Mouse (Mus musculus) fibroblast of lung, adult 2 months (primary cell): Measurements from ENCODE around the gene Bloc1s1.
A peak's percentile ranks its signal among the peaks of the same experiment; 100 is the strongest.

Source experiments
- DNase-seq: peaks from one replicate; pipeline ENCODE4 v3.0.0-alpha.2; 2011; ENCODE audit warnings: low read depth

Gene Bloc1s1

DNA sequence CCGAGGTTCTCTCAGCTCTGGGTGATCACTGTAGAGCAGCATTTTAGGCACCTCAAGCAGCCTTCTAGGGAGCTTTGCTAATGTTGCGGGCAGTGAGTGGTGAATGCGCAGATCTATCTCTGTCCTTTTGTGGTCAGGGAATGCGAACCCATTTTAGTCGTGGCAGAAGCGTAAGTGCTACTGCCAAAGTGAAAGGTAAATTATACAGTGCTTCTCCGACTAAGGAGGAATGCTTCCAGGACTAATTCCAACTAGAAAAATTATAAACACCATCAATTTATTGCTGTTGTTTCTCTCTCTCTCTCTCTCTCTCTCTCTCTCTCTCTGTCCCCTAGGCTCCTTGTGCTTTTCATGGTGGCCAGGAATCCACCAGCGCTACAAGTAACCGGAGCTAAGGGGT is at the start of gene Bloc1s1:
Gene Bloc1s1 (minus strand): TSS at position 101 of the 400 bp plus-strand sequence.
- no peak for DNase-seq

DNA sequence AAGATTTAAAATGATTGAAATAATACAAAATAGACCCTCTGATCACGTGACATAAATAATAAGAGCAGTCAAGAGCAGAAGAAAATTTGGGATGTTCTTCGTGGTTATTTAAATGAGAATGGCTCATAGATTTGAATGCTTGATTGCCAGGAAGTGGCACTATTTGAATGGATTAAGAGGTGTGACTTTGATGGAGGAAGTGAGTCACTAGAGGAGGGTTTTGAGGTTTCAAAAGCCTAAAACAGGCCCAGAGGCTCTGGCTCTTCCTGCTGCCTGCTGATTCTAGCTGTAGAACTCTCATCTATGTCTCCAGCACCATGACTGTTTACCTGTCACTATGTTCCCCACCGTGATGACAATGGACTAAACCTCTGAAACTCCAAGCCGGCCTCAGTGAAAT is 49.0 kb upstream of the Bloc1s1 start:
- DNase-seq, result no peak

DNA sequence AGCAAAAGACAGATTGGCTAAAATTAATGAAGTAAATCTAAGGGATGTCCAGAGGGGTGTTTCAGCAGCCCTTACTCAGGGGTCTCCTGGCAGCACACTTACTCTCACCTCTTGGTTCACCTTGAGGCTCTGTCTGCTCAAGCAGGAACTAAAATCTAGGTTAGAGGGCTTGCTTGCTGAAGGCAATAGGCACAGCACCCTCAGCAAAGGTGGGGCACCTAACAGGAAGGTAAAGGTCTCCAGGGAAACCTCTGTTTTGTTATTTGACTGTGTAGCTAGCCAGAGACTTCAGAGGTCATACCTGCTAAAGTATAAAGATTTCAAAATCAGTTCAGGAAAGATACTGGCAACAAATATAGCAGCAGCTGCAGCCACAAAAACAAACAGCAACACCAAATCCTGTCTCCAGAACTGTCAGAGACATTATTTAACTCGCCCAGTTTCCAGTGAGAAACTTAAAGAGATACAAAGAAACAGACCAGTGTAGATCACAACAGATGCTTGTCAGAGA is 47.0 kb upstream of the Bloc1s1 start:
- DNase-seq, result no peak

DNA sequence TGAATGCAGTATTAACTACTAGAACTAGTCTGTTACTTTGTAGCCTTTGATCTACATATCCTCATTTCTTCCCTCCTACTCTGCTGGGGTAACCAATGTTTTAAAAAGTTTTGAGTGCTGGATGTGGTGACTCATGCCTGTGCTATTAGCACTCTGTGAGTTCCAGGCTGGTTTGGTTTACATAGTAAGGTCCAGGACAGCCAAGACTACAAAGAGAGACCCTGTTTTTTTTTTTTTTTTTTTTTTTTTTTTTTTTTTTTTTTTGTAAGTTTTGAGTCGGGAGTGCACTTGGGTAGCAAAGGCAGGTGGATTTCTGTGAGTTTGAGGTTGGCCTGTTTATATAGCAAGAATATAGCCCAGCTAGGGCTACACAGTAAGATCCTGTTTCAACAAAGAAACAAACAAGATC is 44.5 kb upstream of the Bloc1s1 start:
- peak; percentile 59 for DNase-seq

DNA sequence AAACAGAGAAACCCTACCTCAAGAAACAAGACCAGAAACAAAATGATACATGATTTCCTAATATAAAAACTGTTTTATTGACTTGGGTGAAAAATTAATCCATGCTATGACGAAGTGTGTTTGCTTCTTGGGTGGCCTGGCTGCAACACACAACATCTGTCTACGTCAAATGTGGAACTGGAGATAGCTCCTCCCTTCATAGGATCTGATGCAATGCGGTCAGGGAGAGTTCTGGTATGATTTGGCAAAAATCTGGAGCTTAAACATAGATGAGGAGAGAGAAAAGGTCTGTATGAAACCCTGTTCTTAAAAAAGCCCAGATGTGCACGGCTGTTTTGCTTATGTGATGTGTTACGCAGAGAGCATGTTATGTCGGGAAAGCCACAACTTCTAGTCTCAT is 42.0 kb upstream of the Bloc1s1 start:
- DNase-seq, result no peak

DNA sequence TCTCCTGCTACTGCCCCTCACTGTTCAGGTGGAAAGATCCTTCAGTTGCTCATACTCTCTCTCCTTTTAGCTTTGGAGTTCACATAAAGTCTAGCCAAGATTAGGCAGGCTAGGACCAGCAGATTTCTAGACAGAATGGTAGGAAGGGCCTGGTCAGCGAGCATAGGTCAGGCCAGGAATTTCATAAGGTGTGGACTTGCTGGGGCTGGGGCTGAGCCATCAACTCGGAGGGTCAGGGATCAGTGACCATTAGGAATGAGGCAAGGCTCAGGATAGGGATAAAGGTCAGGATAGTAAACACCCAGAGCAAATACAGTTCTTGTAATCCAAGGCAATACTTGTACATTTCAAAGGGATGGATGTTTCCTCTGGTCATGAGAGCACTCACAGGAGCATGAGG is 41.1 kb upstream of the Bloc1s1 start:
- DNase-seq, result no peak

DNA sequence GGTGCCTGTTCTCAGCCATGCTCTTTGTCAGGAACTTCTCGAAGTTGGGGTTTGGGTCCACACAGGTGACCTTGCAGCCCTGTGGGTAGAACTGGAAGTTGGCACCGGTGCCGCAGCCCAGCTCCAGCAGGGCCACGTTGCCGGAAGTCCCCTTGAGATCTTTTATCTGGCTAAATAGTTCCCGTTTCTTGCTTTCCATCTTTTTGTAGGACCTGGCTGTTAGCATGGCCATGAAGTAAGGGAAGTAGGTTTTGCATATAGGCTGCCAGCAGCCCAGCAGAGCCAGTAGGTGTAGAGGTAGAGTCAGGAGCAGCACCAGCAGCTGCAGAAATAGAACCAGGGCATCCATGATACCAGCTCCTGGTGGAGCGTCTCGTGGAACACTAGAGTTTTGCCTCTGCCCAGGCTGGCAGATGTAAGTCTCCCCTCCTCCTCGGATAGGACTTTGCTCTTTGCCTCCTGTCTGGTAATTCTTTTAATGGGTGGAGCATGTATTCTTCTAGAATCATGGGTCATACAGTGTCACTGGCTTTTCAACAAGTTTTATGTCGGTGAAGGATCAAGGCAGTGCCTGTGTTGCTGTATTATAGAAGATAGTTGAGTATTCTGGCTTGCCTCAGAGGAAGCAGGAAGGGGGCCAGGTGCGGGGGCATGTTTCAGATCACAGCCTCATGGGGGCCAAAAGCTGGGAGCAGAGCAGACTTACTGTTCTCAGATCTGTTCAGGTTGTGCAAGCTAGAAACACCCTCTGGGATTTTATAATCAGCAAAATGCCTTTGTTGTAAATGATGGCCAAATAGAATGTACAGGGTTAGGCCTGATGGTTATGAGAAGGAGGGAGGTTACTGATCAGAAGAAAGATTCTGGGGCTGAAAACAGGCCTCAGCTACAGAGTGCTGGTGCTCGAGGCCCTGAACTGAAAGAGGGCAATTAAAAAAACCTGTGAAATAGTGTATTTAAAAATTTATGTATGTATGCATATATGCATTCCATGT is 37.1 kb upstream of the Bloc1s1 start, which contains the start of gene Mettl7b:
Gene Mettl7b (minus strand): TSS at position 399 of the 995 bp plus-strand sequence.
- DNase-seq, result no peak

DNA sequence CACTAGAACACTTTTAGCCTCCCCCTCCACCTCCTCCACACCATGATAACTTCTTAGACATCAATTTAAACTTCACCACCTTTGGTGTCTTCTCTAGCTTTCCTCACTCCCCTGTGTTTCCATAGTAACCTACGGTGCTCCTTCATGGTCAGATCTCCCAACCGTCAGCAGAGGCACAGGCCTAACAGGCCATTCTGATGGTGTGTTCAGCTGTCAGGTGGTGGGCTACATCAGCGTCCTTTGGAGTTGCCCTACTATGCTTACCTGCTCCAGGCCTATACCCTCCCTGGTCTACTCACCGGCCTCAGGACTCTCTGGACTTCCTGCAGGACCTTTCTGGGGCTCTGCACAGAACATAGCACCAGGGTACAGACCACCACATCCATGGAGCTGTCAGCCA is 36.3 kb upstream of the Bloc1s1 start:
- no peak for DNase-seq

DNA sequence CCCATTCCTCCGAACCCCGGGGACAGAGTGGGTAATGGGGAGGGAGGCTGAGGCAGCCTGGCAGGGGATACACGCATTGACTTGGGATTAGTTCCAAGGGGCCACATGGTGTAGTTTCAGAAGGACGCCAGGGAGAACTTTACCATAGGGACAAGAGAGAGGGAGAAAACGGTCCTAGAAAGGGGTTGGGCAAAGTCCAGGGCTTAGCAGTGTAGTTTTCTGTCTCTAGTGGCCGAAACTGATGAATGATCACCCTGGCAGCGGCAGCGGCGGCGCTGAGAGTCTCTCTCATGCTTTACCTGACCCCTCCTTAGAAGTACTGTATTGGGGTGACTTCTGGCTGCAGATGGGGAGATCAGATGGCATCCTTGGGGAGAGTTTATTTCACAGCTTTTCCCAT is 34.5 kb upstream of the Bloc1s1 start:
- DNase-seq, result no peak

DNA sequence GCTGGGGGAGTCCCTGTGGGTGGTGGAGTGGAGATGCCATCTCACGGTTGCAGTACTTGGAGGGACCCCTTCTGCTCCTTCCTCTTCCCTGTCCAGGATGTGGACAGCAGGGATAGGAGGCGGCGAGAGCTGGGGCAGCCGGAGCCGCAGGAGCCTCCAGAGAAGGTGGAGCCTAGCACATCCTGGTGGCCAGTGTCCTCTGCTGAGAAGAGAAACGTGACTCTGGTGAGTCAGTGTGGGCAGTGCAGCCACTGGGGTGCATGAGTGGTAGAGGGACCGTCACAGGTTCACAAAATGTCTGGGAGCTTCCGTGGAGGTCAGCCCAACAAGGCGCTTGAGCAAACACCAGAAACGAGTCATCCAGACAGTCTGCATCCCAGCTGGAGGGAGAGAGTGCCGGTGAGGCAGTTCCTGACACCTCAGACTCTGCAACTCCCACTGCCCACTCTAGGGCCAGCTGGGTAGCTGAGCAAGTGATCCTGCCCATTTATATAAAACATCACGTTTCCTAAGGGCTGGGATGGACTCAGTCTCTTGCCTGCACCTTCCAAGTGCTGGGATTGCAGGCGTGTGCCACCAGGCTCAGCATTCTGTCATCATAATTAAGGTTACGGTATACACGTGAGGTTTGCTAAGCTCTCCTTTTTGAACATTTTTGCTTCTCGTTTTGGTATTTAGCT is 26.5 kb upstream of the Bloc1s1 start:
- no peak for DNase-seq

DNA sequence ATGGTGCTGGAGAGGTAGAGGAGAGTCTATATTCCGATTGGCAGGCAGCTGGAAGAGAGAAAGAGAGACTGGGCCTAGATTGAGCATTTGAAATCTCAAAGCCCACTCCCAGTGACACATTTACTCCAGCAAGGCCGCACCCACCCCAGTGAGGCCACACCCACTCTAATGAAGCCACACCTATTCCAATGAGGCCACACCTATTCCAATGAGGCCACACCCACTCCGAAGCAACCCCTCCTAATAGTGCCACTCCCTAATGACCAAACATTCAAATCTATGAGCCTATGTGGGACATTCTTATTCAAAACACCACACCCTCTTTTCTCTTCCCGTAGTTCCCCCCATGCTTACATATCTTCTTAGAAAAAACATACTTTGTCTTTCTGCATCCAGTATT is 23.7 kb upstream of the Bloc1s1 start:
- no peak for DNase-seq

DNA sequence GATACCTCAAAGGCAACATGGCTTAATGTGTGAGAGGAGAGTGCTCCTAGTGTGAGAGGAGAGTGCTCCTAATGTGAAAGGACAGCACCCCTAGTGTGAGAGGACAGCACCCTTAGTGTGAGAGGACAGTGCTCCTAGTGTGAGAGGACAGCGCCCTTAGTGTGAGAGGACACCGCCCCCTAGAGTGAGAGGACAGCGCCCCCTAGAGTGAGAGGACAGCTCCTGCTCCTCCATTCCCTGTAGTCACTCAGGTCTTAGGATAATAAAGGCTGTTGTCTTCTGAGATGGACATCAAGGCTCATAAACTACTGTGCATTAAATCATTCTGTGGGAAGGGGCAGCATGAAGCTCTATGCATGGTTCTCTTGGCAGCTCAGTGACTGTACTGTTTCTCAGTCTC is 21.8 kb upstream of the Bloc1s1 start:
- DNase-seq, result no peak

DNA sequence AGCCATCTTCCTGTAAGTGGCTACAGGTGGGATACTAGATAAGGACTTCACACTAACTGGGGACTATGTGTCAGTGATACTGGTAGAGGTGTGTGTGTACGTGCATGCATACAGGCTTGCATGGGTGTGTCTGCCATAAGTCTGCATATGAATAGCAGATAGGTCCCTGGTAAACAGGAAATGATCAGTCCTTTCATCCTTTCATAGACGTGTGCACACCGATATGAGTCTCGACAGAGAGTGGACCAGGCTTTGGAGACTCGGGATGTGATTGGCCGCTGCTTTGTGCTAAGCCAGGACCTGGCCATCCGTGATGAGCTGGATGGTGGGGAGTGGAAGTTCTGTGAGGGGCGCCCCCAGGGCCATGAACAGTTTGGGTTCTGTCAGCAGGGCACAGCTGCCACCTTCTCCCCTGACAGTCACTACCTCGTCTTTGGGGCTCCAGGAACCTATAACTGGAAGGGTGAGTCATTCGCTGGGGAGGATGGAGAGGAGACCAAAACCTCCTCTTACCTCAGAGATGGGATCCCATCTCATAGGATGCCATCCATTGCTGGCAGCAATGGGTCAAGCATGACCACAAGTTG is 16.7 kb upstream of the Bloc1s1 start:
- DNase-seq, result no peak

DNA sequence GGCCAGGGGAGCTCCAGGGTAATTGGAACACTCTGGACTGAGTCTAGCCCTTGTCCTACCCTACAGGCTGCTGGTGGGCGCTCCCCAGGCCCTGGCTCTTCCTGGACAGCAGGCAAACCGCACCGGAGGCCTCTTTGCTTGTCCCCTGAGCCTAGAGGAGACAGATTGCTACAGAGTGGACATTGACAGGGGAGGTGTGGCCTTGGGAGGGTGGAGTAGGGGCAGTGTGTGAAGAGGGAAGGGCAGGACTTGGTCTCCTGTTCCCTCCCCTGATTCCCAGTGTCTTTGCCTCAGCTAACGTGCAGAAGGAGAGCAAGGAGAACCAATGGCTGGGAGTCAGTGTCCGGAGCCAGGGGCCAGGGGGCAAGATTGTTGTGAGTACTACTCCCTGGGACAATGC is 15.1 kb upstream of the Bloc1s1 start:
- no peak for DNase-seq

DNA sequence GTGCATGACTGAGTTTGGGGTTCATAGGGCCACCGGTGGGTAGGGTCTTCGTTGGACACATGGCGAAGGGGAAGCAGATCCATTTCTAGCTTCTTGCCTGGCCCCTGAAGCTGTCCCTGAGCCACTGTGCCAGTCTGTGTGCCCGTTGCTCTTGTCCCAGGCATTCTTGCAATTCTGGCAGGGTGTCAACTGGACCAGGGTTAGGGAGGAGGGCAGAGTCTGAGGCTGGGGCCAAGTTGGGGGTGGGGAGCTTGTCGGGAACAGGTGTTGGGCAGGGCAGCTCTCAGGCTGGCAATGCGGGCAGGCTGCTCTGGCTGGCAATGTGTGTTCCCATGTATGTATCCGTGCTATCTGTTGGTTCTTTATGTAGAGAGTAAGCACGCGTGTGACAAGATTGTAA is 14.6 kb upstream of the Bloc1s1 start:
- DNase-seq, result no peak

DNA sequence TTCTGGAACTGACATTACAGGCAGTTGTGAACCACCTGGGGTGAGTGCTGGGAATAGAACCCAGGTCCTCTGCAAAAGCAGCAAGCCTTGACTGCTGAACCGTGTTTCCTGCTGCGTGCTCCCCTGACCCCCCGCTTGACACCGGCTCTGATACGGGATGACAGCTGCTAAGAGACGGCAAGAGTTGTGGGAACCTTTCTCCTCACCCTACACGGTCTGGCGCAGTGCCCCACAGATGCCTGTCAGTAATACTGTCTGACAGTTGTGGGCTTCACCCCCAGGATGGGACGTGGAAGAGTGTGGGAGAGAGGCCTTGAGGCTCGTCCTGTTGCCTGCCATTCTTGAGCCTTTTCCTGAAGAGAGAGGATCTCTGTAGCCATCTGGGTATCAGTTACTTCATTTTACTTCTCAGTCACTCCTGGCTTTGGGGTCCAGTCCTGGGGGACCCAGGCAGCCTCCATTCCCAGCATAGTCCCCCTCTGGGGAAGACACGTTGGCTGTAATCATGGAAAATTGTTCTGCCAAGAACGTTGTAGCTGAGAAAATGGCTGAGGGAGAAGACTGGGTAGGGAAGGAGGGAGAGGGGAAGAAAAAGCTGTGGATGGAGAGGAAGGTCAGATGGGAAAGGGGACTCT is 14.0 kb upstream of the Bloc1s1 start:
- no peak for DNase-seq

DNA sequence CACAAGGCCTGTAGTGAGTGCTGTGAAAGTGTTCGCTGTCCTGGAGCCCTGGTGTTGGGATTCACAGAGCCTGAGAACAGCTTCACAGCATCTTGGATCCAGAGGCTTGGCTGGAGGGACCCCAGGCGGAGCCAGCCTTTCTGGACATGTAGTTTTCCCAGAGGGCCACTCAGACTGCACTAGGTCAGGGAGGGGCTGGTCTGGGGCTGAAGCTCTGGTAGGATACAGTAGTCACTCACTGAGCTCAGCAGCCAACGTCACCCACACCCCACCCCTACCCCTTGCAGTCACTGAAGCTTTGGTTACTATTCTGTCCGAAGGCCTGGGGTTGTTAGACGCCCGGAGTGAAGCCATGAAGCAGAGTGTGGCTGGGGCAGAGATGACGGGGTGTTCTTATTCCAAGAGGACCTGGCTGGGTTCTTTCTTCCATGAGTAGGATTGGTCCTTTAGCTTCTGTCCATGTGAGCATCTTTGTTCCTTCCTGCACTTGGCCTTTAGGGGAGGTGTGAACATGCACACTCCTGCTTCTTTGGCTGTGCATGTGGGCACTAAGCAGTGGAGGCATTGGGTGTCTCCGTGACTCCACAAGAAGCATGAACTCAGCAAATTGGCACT is 12.1 kb upstream of the Bloc1s1 start:
- DNase-seq, result no peak

DNA sequence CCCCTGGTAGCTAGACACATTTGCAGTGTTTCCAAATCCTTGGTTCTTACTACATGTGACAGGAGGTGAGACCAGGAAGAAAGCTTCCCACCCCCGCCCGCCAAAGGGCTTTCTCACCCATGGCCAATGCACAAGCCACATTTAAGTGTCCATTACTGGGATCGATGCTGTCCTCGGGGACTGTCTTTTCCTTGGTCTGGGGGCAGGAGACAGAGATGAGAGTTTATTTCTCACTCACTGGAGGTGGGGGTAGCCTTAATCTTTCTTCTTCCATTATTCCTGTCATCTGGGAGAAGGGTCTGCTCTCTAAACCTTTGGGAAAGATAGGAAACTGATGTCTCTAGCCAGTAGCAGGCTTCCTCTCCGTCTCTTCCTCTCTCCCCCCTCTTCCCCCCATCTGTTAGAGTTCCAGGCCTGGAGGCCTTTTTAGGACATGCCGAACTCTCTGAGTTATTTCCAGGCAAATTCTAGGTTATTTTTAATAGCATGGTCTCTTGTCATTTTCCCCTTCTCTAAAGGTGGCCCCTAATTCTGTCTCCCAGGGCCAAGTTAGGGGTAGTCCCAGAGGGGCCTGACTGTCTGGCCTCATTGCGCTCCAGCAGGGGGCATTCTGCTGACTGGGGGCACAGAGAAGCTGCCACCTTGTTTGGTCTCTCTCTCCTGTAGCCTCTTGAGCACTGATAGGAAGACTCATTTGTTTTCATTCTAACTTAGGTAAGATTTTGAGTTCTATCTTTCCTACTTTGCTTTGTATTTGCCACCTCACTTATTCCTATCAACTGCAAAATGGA is 11.4 kb upstream of the Bloc1s1 start:
- DNase-seq, result no peak

DNA sequence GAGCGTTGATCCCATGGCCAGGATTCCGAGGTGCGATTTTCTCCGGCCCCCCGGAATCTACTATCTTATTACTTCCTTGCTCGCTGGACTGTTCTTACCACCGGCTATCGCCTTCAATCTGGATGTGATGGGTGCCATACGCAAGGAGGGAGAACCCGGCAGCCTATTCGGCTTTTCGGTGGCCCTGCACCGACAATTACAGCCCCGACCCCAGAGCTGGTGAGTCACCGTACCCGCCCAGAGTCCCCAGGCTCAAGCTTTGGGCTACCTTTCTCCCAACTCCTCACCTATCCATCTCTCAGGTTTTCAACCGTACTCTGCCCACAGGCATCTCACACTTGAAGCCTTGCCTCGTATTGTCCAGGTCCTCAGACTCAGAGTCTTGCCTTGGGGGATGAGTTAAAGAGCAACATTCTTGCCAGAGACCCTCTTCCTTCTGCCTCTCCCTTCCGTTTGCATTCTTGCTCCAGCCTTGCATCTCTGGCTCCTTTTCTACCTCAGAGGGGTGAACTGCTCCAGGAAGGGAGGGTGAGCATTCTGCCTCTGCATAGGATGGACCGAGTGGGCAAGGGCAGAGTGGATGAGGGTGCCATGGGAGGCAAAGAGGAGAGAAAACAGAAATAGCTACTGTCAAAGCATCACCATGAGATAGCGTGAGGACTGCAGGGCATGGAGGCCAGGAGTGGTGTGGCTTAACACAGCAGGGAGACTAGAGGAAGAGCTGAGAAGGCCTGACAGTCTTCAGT is 10.3 kb upstream of the Bloc1s1 start:
- no peak for DNase-seq

DNA sequence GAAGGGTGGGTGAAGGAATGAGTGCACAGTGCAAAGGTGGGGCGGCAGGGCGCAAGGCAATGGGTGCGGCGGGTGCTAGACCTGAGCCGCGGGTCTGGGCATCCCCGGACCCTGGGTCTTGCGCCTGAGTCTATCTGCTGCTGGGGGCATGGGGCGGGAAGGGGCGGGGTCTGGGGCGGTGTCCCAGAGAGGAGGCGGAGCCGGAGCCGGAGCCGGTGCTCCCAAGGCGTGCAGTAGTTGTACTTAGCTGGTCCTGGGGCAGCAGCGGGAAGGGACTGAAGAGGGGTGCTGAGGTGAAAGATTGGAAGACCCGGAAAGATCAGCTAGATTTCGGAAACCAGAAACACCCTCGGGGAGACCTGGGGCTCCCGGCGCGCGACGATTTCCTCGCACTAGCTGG is 9.7 kb upstream of the Bloc1s1 start, which contains the start of gene Itga7:
Gene Itga7 (plus strand): TSS at position 245 of the 400 bp plus-strand sequence.
- no peak for DNase-seq
